Mouse (Mus musculus): ENCODE data around the gene Hist2h2aa1.

GRCm38 (mm10) chr3:96237904-96238511 is 7.3 kb upstream of the Hist2h2aa1 start:
- TF ChIP-seq POLR2A (IDR thresholded peaks at IDR 0.05; ENCODE audit: insufficient read depth, low read depth, low read length) = no peak
- TF ChIP-seq CTCF (IDR thresholded peaks at IDR 0.05; ENCODE audit: insufficient read depth, low read depth, low read length) = no peak
